10 mouse cellular contexts compared by ENCODE assay signal in genomic region chr14:121961496-121962127, GRCm38 (mm10). TPM values are rescaled to one million over a fixed set of nuclear protein-coding genes. Genes with fewer than 3 reads are reported as not detected.
A peak's percentile ranks its signal among the peaks of the same experiment; 100 is the strongest.
DNase-seq lines count a peak whose midpoint lies in the region; ATAC-seq and TF ChIP-seq lines count a peak whose summit lies in the region.
"Had no signal": no experiment of that assay in that cellular context is flagged by ENCODE, and none has a peak within 500 bp of the region (broad histone marks: within the 10 kb centered on the region; RNA-seq: fewer than 3 reads in every experiment).

No protein-coding gene starts in this region.

- H3K27me3 ChIP-seq in forebrain, postnatal 0 days (ENCODE audit: insufficient read depth, low read length), result no peaks in the 10 kb centered on the region
- no peaks in the 10 kb centered on the region for H3K27me3 ChIP-seq in forebrain, embryonic 13.5 days
- no peaks in the 10 kb centered on the region for H3K27me3 ChIP-seq in liver, adult 2 months (ENCODE audit: control insufficient read depth, insufficient read depth, low read length)

- H3K4me1 ChIP-seq in forebrain, postnatal 0 days (ENCODE audit: insufficient read depth), result no peaks in the 10 kb centered on the region
- peaks cover 9% of the 10 kb centered on the region for H3K4me1 ChIP-seq in forebrain, embryonic 13.5 days
- H3K4me1 ChIP-seq in liver, adult 2 months (ENCODE audit: control insufficient read depth, insufficient read depth, low read length), result peaks cover 2% of the 10 kb centered on the region

- H3K4me3 ChIP-seq in forebrain, postnatal 0 days (ENCODE audit: low read depth, low read length), result no peak overlapping the region
- no peak overlapping the region for H3K4me3 ChIP-seq in forebrain, embryonic 13.5 days
- H3K4me3 ChIP-seq in liver, adult 2 months (ENCODE audit: insufficient read depth, low read depth, low read length), result no peak overlapping the region

- TF ChIP-seq POLR2A in liver, adult 2 months (IDR thresholded peaks at IDR 0.05; ENCODE audit: extremely low read depth, insufficient read depth, low read length), result no peak

- no peak overlapping the region for H3K4me2 ChIP-seq in forebrain, postnatal 0 days (ENCODE audit: low read depth)
- no peak overlapping the region for H3K4me2 ChIP-seq in forebrain, embryonic 13.5 days

- no peak overlapping the region for H3K9ac ChIP-seq in forebrain, postnatal 0 days
- no peak overlapping the region for H3K9ac ChIP-seq in forebrain, embryonic 13.5 days
- H3K9ac ChIP-seq in liver, adult 2 months (ENCODE audit: low read depth, low read length), result no peak overlapping the region

- no peak for DNase-seq in forebrain, postnatal 0 days
- DNase-seq in liver, adult 2 months (ENCODE audit: extremely low read depth, low read depth, low spot score), result no peak
- no peak for DNase-seq in liver
- DNase-seq in naive thymus-derived CD4-positive, alpha-beta T cell, adult 2 months (ENCODE audit: low read depth), result peak; percentile 67
- no peak for DNase-seq in embryo, embryonic 10.5 days (ENCODE audit: low spot score)
- no peak for DNase-seq in natural killer cell, adult 2 months (ENCODE audit: low spot score in 2 of 2)
- DNase-seq: kidney, adult 8-10 months had no signal

- ATAC-seq in forebrain, postnatal 0 days, result no peak
- ATAC-seq in forebrain, embryonic 13.5 days, result no peak
- ATAC-seq in inflammation-experienced regulatory T-cells, adult 6 months, result peak; percentile 12
- ATAC-seq: forebrain, embryonic 16.5 days had no signal

- H3K36me3 ChIP-seq in forebrain, postnatal 0 days (ENCODE audit: insufficient read depth), result no peaks in the 10 kb centered on the region
- H3K36me3 ChIP-seq in forebrain, embryonic 13.5 days (ENCODE audit: poor library complexity, severe bottlenecking), result no peaks in the 10 kb centered on the region
- H3K36me3 ChIP-seq in liver, adult 2 months (ENCODE audit: control insufficient read depth, insufficient read depth, low read length), result no peaks in the 10 kb centered on the region

- H3K9me3 ChIP-seq in forebrain, postnatal 0 days (ENCODE audit: low read length), result no peaks in the 10 kb centered on the region
- H3K9me3 ChIP-seq in forebrain, embryonic 13.5 days (replicated peaks), result no peaks in the 10 kb centered on the region

- H3K27ac ChIP-seq in forebrain, postnatal 0 days (ENCODE audit: low read depth, low read length), result 0 out of 2 replicates have a peak overlapping the region, but pooled peaks have one; percentile 21
- no peak overlapping the region for H3K27ac ChIP-seq in forebrain, embryonic 13.5 days
- H3K27ac ChIP-seq in liver, adult 2 months (replicated peaks; ENCODE audit: insufficient read depth, low read depth, low read length), result peak overlapping the region; percentile 10

- TF ChIP-seq CTCF in forebrain, postnatal 0 days (IDR thresholded peaks at IDR 0.05; ENCODE audit: low read depth), result no peak
- TF ChIP-seq CTCF in liver, adult 2 months (IDR thresholded peaks at IDR 0.05; ENCODE audit: low read depth, low read length), result no peak

- no peaks in the 10 kb centered on the region; the same call in 1 of the 2 replicates for H3K79me2 ChIP-seq in liver, adult 2 months (ENCODE audit: control insufficient read depth, insufficient read depth, low read length)

- 82% methylated on average over 12 of the region's 12 CpGs for WGBS in forebrain, postnatal 0 days
- 89% methylated on average over 12 of the region's 12 CpGs for WGBS in forebrain, embryonic 13.5 days
- 70% methylated on average over 12 of the region's 12 CpGs for WGBS in liver, adult 2 months

RNA-seq across cellular contexts. Expression of gene Gpr183, which starts 3.4 kb away (rescaled TPM):
- 0.46 and 0.52 TPM in 2 replicates for total RNA-seq in forebrain, postnatal 0 days (2014; rRNA removed)
- polyA plus RNA-seq in forebrain, postnatal 0 days (2015; fragmentation: Nextera tagmentation; extraction: Ambion mirVana), result 0.68 and 0.74 TPM in 2 replicates
- polyA plus RNA-seq in forebrain, embryonic 13.5 days (2015; fragmentation: Nextera tagmentation; extraction: Ambion mirVana), result 1.3 and 1.5 TPM in 2 replicates
- total RNA-seq in liver, adult 2 months (2014; rRNA removed), result 0.37 and 0.67 TPM in 2 replicates
- 0.17 and 0.26 TPM in 2 replicates for polyA plus RNA-seq in liver, adult 2 months (2012; rRNA removed)
- polyA plus RNA-seq in inflammation-experienced regulatory T-cells, adult 6 months (2017; shearing (Covaris generic)), result 100 to 1,000 TPM; 108 to 142 (median 140) TPM

RNA-seq across cellular contexts. Expression of gene Gpr18, which starts 46.0 kb away (rescaled TPM):
- not detected in 2 replicates for total RNA-seq in forebrain, postnatal 0 days (2014; rRNA removed)
- polyA plus RNA-seq in forebrain, postnatal 0 days (2015; fragmentation: Nextera tagmentation; extraction: Ambion mirVana), result not detected in 2 replicates
- 0.14 and 0.23 TPM in 2 replicates for polyA plus RNA-seq in forebrain, embryonic 13.5 days (2015; fragmentation: Nextera tagmentation; extraction: Ambion mirVana)
- 0.34 and 0.37 TPM in 2 replicates for total RNA-seq in liver, adult 2 months (2014; rRNA removed)
- polyA plus RNA-seq in liver, adult 2 months (2012; rRNA removed), result 0.26 and 0.93 TPM in 2 replicates
- 10 to 100 TPM; 51.6 to 79.6 (median 77.9) TPM for polyA plus RNA-seq in inflammation-experienced regulatory T-cells, adult 6 months (2017; shearing (Covaris generic))

Comparison
In these comparisons a context has a peak if more than half of its experiments do, and no peak if none do; other contexts are left out.
1. RNA of gene Gpr183, which starts 3.4 kb away (polyA plus RNA-seq): 108 to 142 TPM in inflammation-experienced regulatory T-cells, adult 6 months; 1.3 to 1.5 TPM in forebrain, embryonic 13.5 days, 0.68 to 0.74 TPM in forebrain, postnatal 0 days and 0.17 to 0.26 TPM in liver, adult 2 months; every median in the first group is over 10 times any median in the second.
2. RNA of gene Gpr18, which starts 46.0 kb away (polyA plus RNA-seq): 51.6 to 79.6 TPM in inflammation-experienced regulatory T-cells, adult 6 months; 0.26 to 0.93 TPM in liver, adult 2 months, 0.14 to 0.23 TPM in forebrain, embryonic 13.5 days and not detected in forebrain, postnatal 0 days; every median in the first group is over 10 times any median in the second.